Mouse (Mus musculus) layer of hippocampus, postnatal 25 days (tissue): ENCODE data around the gene Usp49. TPM values are rescaled to one million over a fixed set of nuclear protein-coding genes. Genes with fewer than 3 reads are reported as not detected.
"Not testable (repeated sequence)": the region's sequence is repeated elsewhere in the genome, so short reads cannot be mapped to it uniquely, and the experiment has no call there.

ENCODE experiments used
- DNase-seq, 2 experiments: peaks; one replicate each; pipeline ENCODE4 v3.0.0; 2022; ENCODE audit warnings: mixed read lengths in 2 of 2, low spot score in 1 of 2; ENCODE audit errors: extremely low spot score in 1 of 2
- total RNA-seq, 2 experiments: library from RNA; stranded (reverse); gene quantifications; 2 replicates each; pipeline ENCODE4 v1.2.3; 2021

Usp49 gene
- total RNA-seq, 2 experiments from 2014 or later = 9.7 to 14.7 TPM

GRCm38 (mm10) chr17:47633999-47634770, 3.7 kb downstream of the Usp49 start:
- DNase-seq = no peak

GRCm38 (mm10) chr17:47642992-47643391, 12.5 kb downstream of the Usp49 start:
- DNase-seq = no peak

- DNase-seq = peak; percentile 27 to 47
Measured at GRCm38 (mm10) chr17:47646683-47647082, 16.2 kb downstream of the Usp49 start.

- no peak for DNase-seq
Measured at GRCm38 (mm10) chr17:47648966-47649365, 18.5 kb downstream of the Usp49 start.

GRCm38 (mm10) chr17:47651953-47652352, 21.5 kb downstream of the Usp49 start:
- DNase-seq = no peak

- DNase-seq = not testable (repeated sequence)
Measured at GRCm38 (mm10) chr17:47654346-47654745, 23.9 kb downstream of the Usp49 start.

GRCm38 (mm10) chr17:47655697-47656096, 25.2 kb downstream of the Usp49 start:
- no peak for DNase-seq

GRCm38 (mm10) chr17:47657901-47658300, 27.4 kb downstream of the Usp49 start:
- DNase-seq = no peak

- DNase-seq = no peak
Measured at GRCm38 (mm10) chr17:47658741-47659243, 28.3 kb downstream of the Usp49 start.

GRCm38 (mm10) chr17:47663009-47663713, 32.7 kb downstream of the Usp49 start:
- no peak for DNase-seq

GRCm38 (mm10) chr17:47664474-47664873, 34.0 kb downstream of the Usp49 start:
- DNase-seq = no peak

GRCm38 (mm10) chr17:47669166-47669565, 38.7 kb downstream of the Usp49 start:
- DNase-seq = no peak

- DNase-seq = no peak
Measured at GRCm38 (mm10) chr17:47671988-47672310, 41.5 kb downstream of the Usp49 start.

GRCm38 (mm10) chr17:47672311-47673111, 42.0 kb downstream of the Usp49 start:
- peak; percentile 22 to 28 for DNase-seq

GRCm38 (mm10) chr17:47676581-47676980, 46.1 kb downstream of the Usp49 start:
- DNase-seq = peak; percentile 62 to 89

GRCm38 (mm10) chr17:47678238-47678637, 47.7 kb downstream of the Usp49 start:
- no peak for DNase-seq

- no peak for DNase-seq
Measured at GRCm38 (mm10) chr17:47678702-47679101, 48.2 kb downstream of the Usp49 start.

- DNase-seq = no peak
Measured at GRCm38 (mm10) chr17:47682836-47683235, 52.3 kb downstream of the Usp49 start.

GRCm38 (mm10) chr17:47687409-47688343, 57.2 kb downstream of the Usp49 start:
- peak; percentile 89 to 90 for DNase-seq

GRCm38 (mm10) chr17:47688344-47688607, 57.8 kb downstream of the Usp49 start, which contains the start of gene Tomm6:
Gene Tomm6, minus strand, starts transcription at chr17:47688386.
- DNase-seq = no peak
